Mouse (Mus musculus) frontal cortex, postnatal 36 days (tissue): ENCODE measurements around the gene Gemin2.
"Not testable (repeated sequence)": the region's sequence is repeated elsewhere in the genome, so short reads cannot be mapped to it uniquely, and the experiment has no call there.

Source experiments
- DNase-seq, 2 experiments: peaks; one replicate each; pipeline ENCODE4 v3.0.0; 2022; ENCODE audit warnings: low spot score in 2 of 2

The Gemin2 gene

DNA sequence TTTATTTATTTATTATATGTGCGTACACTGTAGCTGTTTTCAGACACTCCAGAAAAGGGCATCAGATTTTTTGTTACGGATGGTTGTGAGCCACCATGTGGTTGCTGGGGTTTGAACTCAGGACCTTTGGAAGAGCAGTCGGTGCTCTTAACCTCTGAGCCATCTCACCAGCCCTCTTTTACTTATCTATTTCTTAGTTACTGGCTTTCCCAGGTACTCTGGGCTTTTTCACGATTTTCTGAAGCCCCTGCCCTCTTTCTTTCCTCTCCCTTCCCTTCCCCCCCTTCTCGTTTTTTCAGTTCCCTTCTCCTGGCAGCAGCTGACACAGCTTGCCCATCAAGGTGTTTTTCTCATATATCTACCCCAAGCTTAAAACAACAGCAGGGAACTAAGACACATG, 45.0 kb downstream of the Gemin2 start:
- not testable (repeated sequence) for DNase-seq

DNA sequence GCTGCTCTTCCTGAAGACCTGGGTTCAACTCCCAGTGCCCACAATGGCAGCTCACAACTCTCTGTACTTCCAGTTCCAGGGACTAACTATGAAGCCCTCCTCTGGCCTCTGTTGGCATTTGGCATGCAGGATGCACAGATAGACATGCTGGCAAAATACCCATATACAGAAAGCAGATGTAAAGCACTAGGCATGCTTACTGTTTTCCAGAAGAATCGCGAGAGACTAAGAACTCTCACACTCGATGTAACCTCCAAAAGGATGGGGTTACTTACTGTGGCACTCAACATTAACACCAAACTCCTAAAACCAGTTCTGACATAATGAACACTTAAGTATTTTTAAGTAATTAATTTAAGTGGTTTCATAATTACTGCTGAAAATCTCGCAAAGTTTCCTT, 47.1 kb downstream of the Gemin2 start:
- DNase-seq: no peak

DNA sequence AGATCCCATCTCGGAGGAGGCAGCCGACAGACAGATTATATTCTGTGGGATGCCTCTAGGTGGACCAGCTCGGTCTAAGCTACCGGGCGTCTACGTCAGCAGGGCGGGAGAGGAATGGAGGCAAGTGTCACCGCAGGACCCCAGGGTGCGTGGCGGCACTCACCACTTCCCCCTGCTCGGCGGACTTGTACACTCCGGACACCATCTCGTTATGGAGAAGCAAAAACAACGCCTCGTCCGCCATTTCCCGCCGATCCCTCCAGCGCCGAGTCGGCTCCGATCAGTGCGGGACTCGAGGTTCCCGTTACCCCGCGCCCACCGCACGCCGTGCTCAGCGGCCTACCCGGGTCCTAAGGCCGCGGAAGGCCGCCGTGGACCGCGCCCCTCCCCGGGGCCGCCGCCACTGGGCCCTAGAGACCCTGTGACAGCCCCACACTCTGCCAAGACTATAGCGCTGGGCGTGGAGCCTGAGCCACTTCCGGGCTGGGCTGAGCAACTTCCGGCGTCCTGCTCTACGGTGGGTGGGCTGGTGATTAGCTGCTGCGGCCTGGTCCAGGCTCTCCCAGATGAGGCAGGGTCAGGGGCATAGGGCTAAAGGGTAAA, 47.9 kb downstream of the Gemin2 start, which contains the start of gene Trappc6b:
Gene Trappc6b (minus strand): TSS at position 480 of the 603 bp plus-strand sequence.
- peak; percentile 80 for DNase-seq

DNA sequence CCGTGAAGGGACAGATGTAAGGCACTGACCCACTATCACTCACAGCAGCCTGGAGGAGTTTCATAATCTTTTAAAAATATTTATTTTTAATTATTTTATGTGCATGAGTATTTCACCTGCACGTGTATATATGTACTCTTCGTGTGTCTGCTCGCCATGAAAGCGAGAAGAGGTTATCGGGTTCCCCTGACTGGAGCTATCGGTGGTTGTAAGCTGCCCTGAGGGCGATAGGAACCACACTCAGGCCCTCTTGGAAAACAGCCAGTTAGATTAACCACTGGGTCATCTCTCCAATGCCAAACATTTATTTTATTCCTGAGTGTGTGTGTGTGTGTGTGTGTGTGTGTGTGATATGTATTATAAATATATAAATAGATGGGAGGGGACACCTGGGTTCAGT, 51.6 kb downstream of the Gemin2 start:
- DNase-seq: no peak

DNA sequence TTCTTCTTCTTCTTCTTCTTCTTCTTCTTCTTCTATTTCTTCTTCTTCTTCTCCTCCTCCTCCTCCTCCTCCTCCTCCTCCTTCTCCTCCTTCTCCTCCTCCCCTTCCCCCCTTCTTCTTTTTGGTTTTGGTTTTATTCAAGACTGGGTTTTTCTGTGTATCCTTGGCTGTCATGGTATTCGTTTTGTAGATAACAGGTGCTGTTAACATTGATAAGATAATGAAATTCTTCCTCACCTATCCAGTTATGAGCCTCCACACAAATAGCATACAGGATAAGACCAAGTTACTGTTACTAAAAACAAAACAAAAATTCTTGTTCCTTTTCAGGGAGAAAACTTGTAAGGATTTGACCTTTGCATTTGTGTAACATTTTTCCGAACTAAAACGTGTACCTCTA, 52.6 kb downstream of the Gemin2 start:
- DNase-seq: no peak

DNA sequence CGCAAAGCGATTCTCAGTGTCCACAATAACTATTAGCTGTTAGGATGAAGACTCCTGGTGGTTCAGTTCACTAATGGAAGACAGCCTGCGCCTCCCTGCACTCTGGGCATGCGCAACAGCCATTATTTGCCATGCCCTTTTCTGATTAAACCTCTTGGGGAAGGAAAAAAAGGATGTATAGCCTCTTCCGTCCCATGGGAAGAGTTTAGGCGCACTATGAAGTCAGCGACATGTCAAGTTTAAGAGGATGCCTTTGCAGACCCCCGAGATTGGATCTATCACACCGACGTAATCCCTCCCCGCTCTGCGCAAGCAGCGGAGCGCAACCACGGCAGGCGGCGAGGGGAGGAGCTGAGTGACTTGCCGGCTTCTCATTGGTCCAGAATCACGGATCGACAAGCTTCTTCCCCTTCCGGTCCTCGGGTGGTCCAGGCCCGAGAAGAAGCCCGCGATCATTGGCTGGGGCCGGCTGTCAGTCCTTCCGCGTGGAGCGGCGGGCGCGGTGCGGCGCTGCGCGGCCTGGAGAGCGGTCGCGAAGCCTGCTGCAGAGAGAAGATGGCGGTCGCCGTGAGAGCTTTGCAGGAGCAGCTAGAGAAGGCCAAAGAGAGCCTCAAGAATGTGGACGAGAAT, 53.4 kb downstream of the Gemin2 start, which contains the start of gene Pnn:
Gene Pnn (plus strand): TSS at position 437 of the 630 bp plus-strand sequence.
- DNase-seq: peak; percentile 98 to 99

DNA sequence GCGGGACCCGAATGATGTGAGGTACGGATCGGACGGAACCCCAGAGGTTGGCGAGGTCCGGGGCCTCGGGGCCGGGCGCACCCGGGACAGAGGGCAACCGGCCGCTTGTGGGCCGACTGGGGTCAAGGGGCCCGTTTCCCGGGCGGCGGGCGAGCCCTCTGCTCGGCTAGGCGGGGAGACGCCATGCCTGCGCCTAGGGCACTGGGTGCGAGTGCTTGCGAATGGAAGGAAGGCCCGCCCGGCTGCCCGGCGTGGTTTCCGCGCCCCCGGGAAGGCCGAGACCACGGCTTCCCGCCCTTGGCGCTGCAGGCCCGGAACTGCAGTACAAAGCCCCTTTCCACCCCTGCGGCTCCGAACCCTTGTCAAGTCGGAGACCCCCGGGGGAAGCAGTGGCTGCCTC, 53.9 kb downstream of the Gemin2 start:
- no peak for DNase-seq

DNA sequence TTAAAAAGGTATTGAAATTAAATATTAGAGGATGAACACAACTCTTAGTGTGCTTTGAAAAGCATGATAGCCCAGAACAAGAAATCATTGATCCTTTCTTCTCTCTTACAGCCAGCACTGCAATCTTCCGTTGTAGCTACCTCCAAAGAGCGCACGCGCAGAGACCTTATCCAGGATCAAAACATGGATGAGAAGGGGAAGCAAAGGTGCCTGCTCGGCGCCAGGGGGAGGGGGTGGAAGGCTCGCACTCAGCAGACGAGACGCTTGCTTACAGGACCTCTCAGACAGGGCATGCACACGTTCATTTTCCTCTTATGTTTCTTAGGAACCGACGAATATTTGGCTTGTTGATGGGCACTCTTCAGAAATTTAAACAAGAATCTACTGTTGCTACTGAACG, 55.6 kb downstream of the Gemin2 start:
- no peak for DNase-seq

DNA sequence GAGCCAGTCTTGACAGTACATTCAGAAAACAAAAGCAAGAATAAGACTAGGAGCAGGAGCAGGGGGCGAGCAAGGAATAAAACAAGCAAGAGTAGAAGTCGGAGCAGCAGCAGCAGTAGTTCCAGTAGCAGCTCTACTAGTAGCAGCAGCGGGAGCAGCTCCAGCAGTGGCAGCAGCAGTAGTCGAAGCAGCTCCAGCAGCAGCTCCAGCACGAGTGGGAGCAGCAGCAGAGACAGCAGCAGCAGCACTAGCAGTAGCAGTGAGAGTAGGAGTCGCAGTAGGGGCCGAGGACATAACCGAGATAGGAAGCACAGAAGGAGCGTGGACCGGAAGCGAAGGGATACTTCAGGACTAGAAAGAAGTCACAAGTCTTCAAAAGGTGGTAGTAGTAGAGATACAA, 59.1 kb downstream of the Gemin2 start:
- DNase-seq: peak; percentile 46 to 54

DNA sequence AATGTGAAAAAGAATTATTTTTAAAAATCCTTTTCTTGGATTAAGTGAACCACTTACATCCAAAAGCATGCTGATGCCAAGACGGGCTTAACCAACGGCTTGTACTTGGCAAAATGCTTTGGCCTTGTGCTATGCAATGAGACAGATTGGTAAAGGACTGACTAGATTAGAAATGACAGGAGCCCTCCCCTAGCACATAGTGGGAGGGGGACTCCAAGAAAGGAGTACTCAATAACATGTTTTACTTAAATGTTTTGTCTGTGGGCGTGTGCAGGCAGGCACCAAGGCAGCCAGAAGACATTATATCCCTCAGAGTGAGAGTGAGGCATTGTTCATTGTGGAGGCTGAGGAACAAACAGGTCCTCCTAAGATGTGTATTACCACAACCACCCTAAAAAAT, 60.9 kb downstream of the Gemin2 start:
- DNase-seq: peak; percentile 13 to 41

DNA sequence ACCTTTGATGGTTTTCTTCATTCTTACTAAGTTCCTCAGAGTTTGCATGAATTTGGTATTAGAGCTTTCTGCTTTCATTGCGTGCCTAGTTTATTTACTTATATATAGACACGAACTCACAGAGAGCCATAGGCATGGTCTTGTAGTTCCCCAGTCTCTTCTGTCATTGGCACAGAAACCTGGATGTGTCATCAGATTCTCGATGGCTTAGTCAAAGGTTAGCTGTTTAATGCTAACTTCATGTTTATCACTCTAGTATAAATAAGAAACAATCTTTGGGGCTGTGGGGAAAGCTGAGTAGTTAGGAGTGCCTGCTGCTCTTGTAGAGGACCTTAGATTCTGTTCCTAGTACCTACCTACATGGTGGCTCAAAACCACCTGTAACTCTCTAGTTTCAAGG, 63.8 kb downstream of the Gemin2 start:
- no peak for DNase-seq

DNA sequence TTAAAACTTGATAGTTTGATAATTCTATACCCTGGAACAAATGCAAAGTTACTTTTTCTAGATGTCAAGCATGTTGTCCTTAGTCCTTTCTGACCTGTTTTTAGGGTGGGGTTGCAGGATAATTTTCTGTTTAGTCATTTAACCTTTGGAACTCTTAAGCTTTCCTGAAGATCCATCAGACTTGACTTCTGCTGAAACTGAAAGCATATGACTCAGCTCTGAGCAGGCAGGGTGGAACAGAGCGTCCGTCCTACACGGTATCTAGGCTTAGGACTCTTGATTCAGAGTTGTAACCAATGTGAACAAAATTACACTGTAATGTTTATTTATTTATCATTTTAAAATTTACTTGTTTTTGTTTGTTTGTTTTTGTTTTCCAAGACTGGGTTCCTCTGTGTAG, 64.7 kb downstream of the Gemin2 start:
- no peak for DNase-seq
